Comparison of ENCODE assay signal across 8 mouse cellular contexts in genomic region chr16:22264232-22264961, GRCm38 (mm10). TPM values are rescaled to one million over a fixed set of nuclear protein-coding genes. Genes with fewer than 3 reads are reported as not detected.
DNase-seq lines count a peak whose midpoint lies in the region; ATAC-seq and TF ChIP-seq lines count a peak whose summit lies in the region.

No protein-coding gene starts in this region.

- no peaks in the 10 kb centered on the region for H3K27me3 ChIP-seq in hindbrain, embryonic 16.5 days (replicated peaks; ENCODE audit: control insufficient read depth, insufficient read depth, low read length)
- no peaks in the 10 kb centered on the region for H3K27me3 ChIP-seq in liver, embryonic 14.5 days (ENCODE audit: control insufficient read depth, insufficient read depth, low read length)
- H3K27me3 ChIP-seq in neural tube, embryonic 12.5 days (replicated peaks): no peaks in the 10 kb centered on the region

- no peak for TF ChIP-seq EP300 in liver, embryonic 14.5 days (IDR thresholded peaks at IDR 0.05; ENCODE audit: low read depth)

- no peak for ATAC-seq in hindbrain, embryonic 16.5 days
- no peak for ATAC-seq in liver, embryonic 14.5 days (ENCODE audit: insufficient read depth)
- ATAC-seq in neural tube, embryonic 12.5 days (ENCODE audit: low FRiP score, low read depth): no peak

- peak overlapping the region; percentile 66 for H3K4me2 ChIP-seq in hindbrain, embryonic 16.5 days (ENCODE audit: low read length)
- peak overlapping the region; percentile 83 for H3K4me2 ChIP-seq in liver, embryonic 14.5 days (ENCODE audit: low read depth)
- peak overlapping the region; percentile 91 for H3K4me2 ChIP-seq in neural tube, embryonic 12.5 days (replicated peaks)

- no peak for TF ChIP-seq CTCF in liver, embryonic 14.5 days (IDR thresholded peaks at IDR 0.05; ENCODE audit: low read depth)

- peaks cover 21% of the 10 kb centered on the region for H3K4me1 ChIP-seq in hindbrain, embryonic 16.5 days (ENCODE audit: control insufficient read depth, insufficient read depth, low read depth, low read length)
- peaks cover 10 to 18% of the 10 kb centered on the region in 2 experiments for H3K4me1 ChIP-seq in liver, embryonic 14.5 days (replicated peaks; ENCODE audit: control insufficient read depth in 2 of 2, insufficient read depth in 2 of 2, low read length in 1 of 2)
- H3K4me1 ChIP-seq in neural tube, embryonic 12.5 days: peaks cover 9% of the 10 kb centered on the region

- 2% methylated on average over 16 of the region's 16 CpGs for WGBS in hindbrain, embryonic 16.5 days
- WGBS in liver, embryonic 14.5 days (ENCODE audit: insufficient replicate concordance): under 1% methylated on average over 16 of the region's 16 CpGs
- 3% methylated on average over 16 of the region's 16 CpGs for WGBS in neural tube, embryonic 12.5 days

- DNase-seq in layer of hippocampus, adult 9-11 months: peak; percentile 18
- DNase-seq in layer of hippocampus, postnatal 25 days (ENCODE audit: extremely low spot score in 1 of 2, low spot score in 1 of 2): no peak
- DNase-seq in c-Kit-negative CD71-positive TER-119-positive erythroid progenitor cells, embryonic 14.5 days (ENCODE audit: low read depth, low spot score): peak; percentile 31
- peak in 2 of 3 experiments; percentile 33 to 51 for DNase-seq in liver, embryonic 14.5 days (ENCODE audit: low read depth in 3 of 3, low spot score in 3 of 3)
- no peak for DNase-seq in left cerebral cortex, adult 8-10 months (ENCODE audit: low spot score in 2 of 2)
- DNase-seq in cerebellum, adult 11-12 months: no peak

- H3K4me3 ChIP-seq in hindbrain, embryonic 16.5 days (ENCODE audit: low read length): peak overlapping the region; percentile 96
- peak overlapping the region; percentile 91 to 96 for H3K4me3 ChIP-seq in liver, embryonic 14.5 days (ENCODE audit: insufficient read depth in 1 of 2, low read depth in 2 of 2, low read length in 2 of 2)
- peak overlapping the region; percentile 78 for H3K4me3 ChIP-seq in neural tube, embryonic 12.5 days

- peak overlapping the region; percentile 96 for H3K27ac ChIP-seq in hindbrain, embryonic 16.5 days (ENCODE audit: low read depth, low read length)
- H3K27ac ChIP-seq in liver, embryonic 14.5 days: peak overlapping the region; percentile 65
- H3K27ac ChIP-seq in neural tube, embryonic 12.5 days: peak overlapping the region; percentile 97

- peak overlapping the region; percentile 97 for H3K9ac ChIP-seq in hindbrain, embryonic 16.5 days (ENCODE audit: low read depth, low read length)
- H3K9ac ChIP-seq in liver, embryonic 14.5 days (replicated peaks): peak overlapping the region; percentile 97
- peak overlapping the region; percentile 94 for H3K9ac ChIP-seq in neural tube, embryonic 12.5 days

- H3K36me3 ChIP-seq in hindbrain, embryonic 16.5 days (ENCODE audit: control insufficient read depth, insufficient read depth, low read length): no peaks in the 10 kb centered on the region
- H3K36me3 ChIP-seq in liver, embryonic 14.5 days (replicated peaks; ENCODE audit: control insufficient read depth, insufficient read depth, low read depth): peaks cover 7% of the 10 kb centered on the region
- no peaks in the 10 kb centered on the region for H3K36me3 ChIP-seq in neural tube, embryonic 12.5 days

- no peaks in the 10 kb centered on the region for H3K9me3 ChIP-seq in hindbrain, embryonic 16.5 days (ENCODE audit: control insufficient read depth, low read length)
- no peaks in the 10 kb centered on the region for H3K9me3 ChIP-seq in liver, embryonic 14.5 days (ENCODE audit: control insufficient read depth, low read length)
- H3K9me3 ChIP-seq in neural tube, embryonic 12.5 days: no peaks in the 10 kb centered on the region

RNA-seq across cellular contexts. Expression of gene Tra2b, which starts 1.4 kb away (rescaled TPM):
- 10 to 100 TPM; 68.5 to 80.2 TPM for total RNA-seq in layer of hippocampus, postnatal 25 days (2021)
- polyA plus RNA-seq in hindbrain, embryonic 16.5 days (2015; fragmentation: Nextera tagmentation; extraction: Ambion mirVana): 222 and 235 TPM in 2 replicates
- polyA plus RNA-seq in liver, embryonic 14.5 days (2012; rRNA removed): 47.8 and 69.7 TPM in 2 replicates
- polyA plus RNA-seq in liver, embryonic 14.5 days (2014; fragmentation: Nextera tagmentation; extraction: Ambion mirVana): 140 and 145 TPM in 2 replicates
- polyA plus RNA-seq in neural tube, embryonic 12.5 days (2016; fragmentation: Nextera tagmentation; extraction: Ambion mirVana): 386 and 402 TPM in 2 replicates
- 10 to 100 TPM; 65.9 to 76.8 (median 70.2) TPM for total RNA-seq in left cerebral cortex, adult 8-10 months (2022)

Comparison
In these comparisons a context has a peak if more than half of its experiments do, and no peak if none do; other contexts are left out.
1. DNase-seq: peak in layer of hippocampus, adult 9-11 months (single experiment), c-Kit-negative CD71-positive TER-119-positive erythroid progenitor cells, embryonic 14.5 days (single experiment) and liver, embryonic 14.5 days (2 of 3); none in layer of hippocampus, postnatal 25 days (0 of 2), left cerebral cortex, adult 8-10 months (0 of 2) and cerebellum, adult 11-12 months (single experiment).
2. Peak in every context shown above with its lines, with median percentiles within 50 percentile points of each other: H3K27ac ChIP-seq, H3K4me2 ChIP-seq, H3K4me3 ChIP-seq and H3K9ac ChIP-seq.